Mouse (Mus musculus): ENCODE results near the gene Ubtd1. TPM values are rescaled to one million over a fixed set of nuclear protein-coding genes. Genes with fewer than 3 reads are reported as not detected.

The Ubtd1 gene
- 6.9 and 7.0 TPM in 2 replicates for polyA plus RNA-seq (2014; fragmentation: Nextera tagmentation; extraction: Ambion mirVana)

DNA sequence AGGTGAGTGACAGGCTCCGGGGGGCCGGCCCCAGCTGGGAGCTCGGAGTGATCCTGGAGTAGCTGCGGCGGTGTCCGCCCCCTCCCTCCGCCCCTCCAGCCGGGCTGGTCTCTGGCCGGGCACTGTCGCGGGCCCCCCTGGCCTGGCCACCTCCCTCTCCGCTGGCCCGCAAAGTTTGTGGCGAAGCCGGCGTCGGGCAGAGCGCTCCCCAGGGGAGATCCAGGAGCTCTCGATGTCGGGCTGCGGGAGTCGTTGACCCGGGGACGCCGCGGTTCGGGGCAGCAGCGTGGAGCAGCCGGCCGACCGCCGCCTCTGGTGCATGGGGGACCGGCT lies at the start of gene Ubtd1:
Ubtd1 (plus strand) TSS at position 169 of the 333 bp plus-strand sequence.
- WGBS, result under 1% methylated on average over 33 of the region's 33 CpGs
- DNase-seq (ENCODE audit: low spot score, missing footprints), result peak; percentile 98
- Histone ChIP-seq H3K9ac (ENCODE audit: low read length) (peak within 1 kb of the TSS; percentile 72), H3K9me3 (ENCODE audit: control insufficient read depth, low read length) (no peaks in the 10 kb centered on the region), H3K36me3 (ENCODE audit: control insufficient read depth, insufficient read depth, low read length) (no peaks in the 10 kb centered on the region), H3K4me1 (ENCODE audit: control insufficient read depth, insufficient read depth, low read length) (peaks cover 5% of the 10 kb centered on the region), H3K27me3 (ENCODE audit: control insufficient read depth, insufficient read depth, low read length) (peaks cover 7% of the 10 kb centered on the region), H3K4me2 (peak within 1 kb of the TSS; percentile 100), H3K4me3 (ENCODE audit: low read depth, low read length) (peak within 1 kb of the TSS; percentile 72), H3K27ac (ENCODE audit: low read depth, low read length) (peak within 1 kb of the TSS; percentile 23)
- ATAC-seq (ENCODE audit: low FRiP score), result no peak

DNA sequence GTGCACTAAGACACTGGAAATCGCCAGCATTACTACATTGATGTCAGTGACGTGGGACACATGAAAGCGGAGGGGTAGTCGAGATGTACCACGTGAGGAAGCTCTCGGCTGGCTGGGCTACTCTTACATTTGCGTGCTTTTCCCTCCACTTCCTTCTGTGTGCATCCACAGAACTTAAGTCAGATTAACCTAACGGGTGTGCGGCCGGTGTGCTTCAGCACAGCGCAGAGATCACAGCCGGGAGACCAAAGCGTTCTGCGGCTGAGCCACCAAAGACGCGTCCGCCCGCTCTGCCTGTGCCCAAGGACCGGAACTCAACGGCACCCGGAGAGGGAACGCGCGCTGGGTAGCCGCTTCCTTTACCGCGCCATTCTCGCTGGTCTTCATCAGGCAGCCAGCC lies 48.9 kb upstream of the Ubtd1 start:
- Histone ChIP-seq H3K27ac (ENCODE audit: low read depth, low read length) (peak overlapping the region; percentile 14; the same call in 1 of the 2 replicates), H3K4me1 (ENCODE audit: control insufficient read depth, insufficient read depth, low read length) (peaks cover 13% of the 10 kb centered on the region), H3K27me3 (ENCODE audit: control insufficient read depth, insufficient read depth, low read length) (no peaks in the 10 kb centered on the region), H3K36me3 (ENCODE audit: control insufficient read depth, insufficient read depth, low read length) (peaks cover 2% of the 10 kb centered on the region), H3K9me3 (ENCODE audit: control insufficient read depth, low read length) (no peaks in the 10 kb centered on the region), H3K4me3 (ENCODE audit: low read depth, low read length) (peak overlapping the region; percentile 89), H3K4me2 (peak overlapping the region; percentile 74), H3K9ac (ENCODE audit: low read length) (peak overlapping the region; percentile 75)
- ATAC-seq (ENCODE audit: low FRiP score) (peak; percentile 38; the same call in 1 of the 2 replicates), DNase-seq (ENCODE audit: low spot score, missing footprints) (peak; percentile 85)
- under 1% methylated on average over 28 of the region's 28 CpGs for WGBS

GRCm38 (mm10) chr19:41933179-41934086 lies 48.1 kb upstream of the Ubtd1 start, which contains the start of the genes Exosc1 and Zdhhc16:
TSS of gene Exosc1 (minus strand) at chr19:41933423.
TSS of gene Zdhhc16 (plus strand) at chr19:41933480.
- peak; percentile 99 for DNase-seq (ENCODE audit: low spot score, missing footprints)
- Histone ChIP-seq H3K4me1 (ENCODE audit: control insufficient read depth, insufficient read depth, low read length) (peaks cover 13% of the 10 kb centered on the region), H3K9ac (ENCODE audit: low read length) (peak within 1 kb of the TSS; percentile 80), H3K4me2 (peak within 1 kb of the TSS; percentile 82), H3K9me3 (ENCODE audit: control insufficient read depth, low read length) (no peaks in the 10 kb centered on the region), H3K27me3 (ENCODE audit: control insufficient read depth, insufficient read depth, low read length) (no peaks in the 10 kb centered on the region), H3K36me3 (ENCODE audit: control insufficient read depth, insufficient read depth, low read length) (peaks cover 5% of the 10 kb centered on the region), H3K4me3 (ENCODE audit: low read depth, low read length) (peak within 1 kb of the TSS; percentile 89), H3K27ac (ENCODE audit: low read depth, low read length) (peak within 1 kb of the TSS; percentile 20; the same call in 1 of the 2 replicates)
- WGBS, result under 1% methylated on average over 47 of the region's 47 CpGs
- peak; percentile 100 for ATAC-seq (ENCODE audit: low FRiP score)

DNA sequence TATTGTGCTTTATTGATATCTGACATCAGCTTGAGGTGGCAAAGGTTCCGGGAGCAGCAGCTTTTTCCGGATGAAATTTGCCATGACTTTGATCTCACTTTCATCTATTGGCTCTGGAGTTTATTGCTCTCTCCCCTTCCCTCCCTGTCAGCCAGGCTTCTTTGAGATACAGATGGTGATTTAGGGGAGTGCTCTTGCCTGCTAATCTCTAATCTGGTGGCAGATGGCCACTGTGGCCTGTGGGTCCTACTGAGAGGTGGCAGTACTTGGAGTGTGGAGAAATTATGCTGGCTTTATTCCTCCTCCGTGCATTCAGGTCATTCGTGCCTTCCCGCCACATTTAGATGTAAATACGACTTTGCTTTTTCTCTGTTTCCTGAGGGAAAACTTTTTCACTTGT lies 47.4 kb upstream of the Ubtd1 start:
- Histone ChIP-seq H3K9ac (ENCODE audit: low read length) (peak overlapping the region; percentile 80), H3K9me3 (ENCODE audit: control insufficient read depth, low read length) (no peaks in the 10 kb centered on the region), H3K27ac (ENCODE audit: low read depth, low read length) (no peak overlapping the region), H3K4me2 (peak overlapping the region; percentile 82), H3K4me3 (ENCODE audit: low read depth, low read length) (peak overlapping the region; percentile 89), H3K36me3 (ENCODE audit: control insufficient read depth, insufficient read depth, low read length) (peaks cover 9% of the 10 kb centered on the region), H3K4me1 (ENCODE audit: control insufficient read depth, insufficient read depth, low read length) (peaks cover 13% of the 10 kb centered on the region), H3K27me3 (ENCODE audit: control insufficient read depth, insufficient read depth, low read length) (no peaks in the 10 kb centered on the region)
- WGBS, result 30% methylated on average over 6 of the region's 6 CpGs
- DNase-seq (ENCODE audit: low spot score, missing footprints) (no peak), ATAC-seq (ENCODE audit: low FRiP score) (no peak)

GRCm38 (mm10) chr19:41935921-41936320 lies 45.6 kb upstream of the Ubtd1 start:
- peaks cover 9% of the 10 kb centered on the region for H3K36me3 ChIP-seq (ENCODE audit: control insufficient read depth, insufficient read depth, low read length)
- DNase-seq (ENCODE audit: low spot score, missing footprints), result no peak

DNA sequence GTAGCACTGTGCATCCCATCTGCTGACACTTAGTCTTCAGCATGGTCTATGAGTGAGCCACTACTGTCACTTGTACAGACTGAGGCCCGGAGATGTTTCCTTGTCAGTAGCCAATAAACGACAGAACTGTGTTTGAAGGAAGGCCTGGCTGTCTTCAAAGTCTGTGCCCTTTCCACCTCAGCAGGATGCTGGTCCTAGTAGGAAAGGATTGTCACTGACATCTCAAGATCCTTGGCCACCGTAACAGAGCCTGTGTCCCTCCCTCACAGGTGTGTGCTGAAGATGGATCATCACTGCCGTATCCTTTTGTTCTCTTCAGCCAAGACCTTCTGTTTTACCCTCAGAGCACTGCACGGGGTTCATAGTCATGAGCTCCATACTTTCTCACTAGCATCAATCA lies 43.0 kb upstream of the Ubtd1 start:
- H3K36me3 ChIP-seq (ENCODE audit: control insufficient read depth, insufficient read depth, low read length), result peaks cover 22% of the 10 kb centered on the region
- no peak overlapping the region for H3K4me2 ChIP-seq
- no peak overlapping the region for H3K27ac ChIP-seq (ENCODE audit: low read depth, low read length)
- H3K27me3 ChIP-seq (ENCODE audit: control insufficient read depth, insufficient read depth, low read length), result no peaks in the 10 kb centered on the region
- no peak overlapping the region for H3K9ac ChIP-seq (ENCODE audit: low read length)
- ATAC-seq (ENCODE audit: low FRiP score), result no peak
- H3K4me1 ChIP-seq (ENCODE audit: control insufficient read depth, insufficient read depth, low read length), result peaks cover 6% of the 10 kb centered on the region
- no peaks in the 10 kb centered on the region for H3K9me3 ChIP-seq (ENCODE audit: control insufficient read depth, low read length)
- peak; percentile 81 for DNase-seq (ENCODE audit: low spot score, missing footprints)
- H3K4me3 ChIP-seq (ENCODE audit: low read depth, low read length), result no peak overlapping the region
- 91% methylated on average over 5 of the region's 5 CpGs for WGBS

More at GRCm38 (mm10) chr19:41935921-41936320, 45.6 kb upstream of the Ubtd1 start:
- Histone ChIP-seq H3K27me3 (ENCODE audit: control insufficient read depth, insufficient read depth, low read length) (no peaks in the 10 kb centered on the region), H3K4me1 (ENCODE audit: control insufficient read depth, insufficient read depth, low read length) (peaks cover 13% of the 10 kb centered on the region), H3K4me2 (no peak overlapping the region), H3K9ac (ENCODE audit: low read length) (no peak overlapping the region), H3K9me3 (ENCODE audit: control insufficient read depth, low read length) (no peaks in the 10 kb centered on the region), H3K27ac (ENCODE audit: low read depth, low read length) (no peak overlapping the region), H3K4me3 (ENCODE audit: low read depth, low read length) (no peak overlapping the region)
- no peak for ATAC-seq (ENCODE audit: low FRiP score)
- 88% methylated on average over 1 of the region's 1 CpGs for WGBS

GRCm38 (mm10) chr19:41943841-41944240 lies 37.7 kb upstream of the Ubtd1 start:
- Histone ChIP-seq H3K9me3 (ENCODE audit: control insufficient read depth, low read length) (no peaks in the 10 kb centered on the region; the same call in 1 of the 2 replicates), H3K36me3 (ENCODE audit: control insufficient read depth, insufficient read depth, low read length) (peaks cover 51% of the 10 kb centered on the region), H3K27ac (ENCODE audit: low read depth, low read length) (no peak overlapping the region), H3K4me3 (ENCODE audit: low read depth, low read length) (no peak overlapping the region), H3K27me3 (ENCODE audit: control insufficient read depth, insufficient read depth, low read length) (no peaks in the 10 kb centered on the region), H3K9ac (ENCODE audit: low read length) (no peak overlapping the region), H3K4me1 (ENCODE audit: control insufficient read depth, insufficient read depth, low read length) (no peaks in the 10 kb centered on the region), H3K4me2 (no peak overlapping the region)
- ATAC-seq (ENCODE audit: low FRiP score), result no peak
- WGBS, result 91% methylated on average over 7 of the region's 7 CpGs
- no peak for DNase-seq (ENCODE audit: low spot score, missing footprints)

- Histone ChIP-seq H3K4me2 (no peak overlapping the region), H3K27me3 (ENCODE audit: control insufficient read depth, insufficient read depth, low read length) (no peaks in the 10 kb centered on the region), H3K27ac (ENCODE audit: low read depth, low read length) (no peak overlapping the region), H3K4me1 (ENCODE audit: control insufficient read depth, insufficient read depth, low read length) (no peaks in the 10 kb centered on the region), H3K9me3 (ENCODE audit: control insufficient read depth, low read length) (no peaks in the 10 kb centered on the region), H3K36me3 (ENCODE audit: control insufficient read depth, insufficient read depth, low read length) (peaks cover 27% of the 10 kb centered on the region), H3K4me3 (ENCODE audit: low read depth, low read length) (no peak overlapping the region), H3K9ac (ENCODE audit: low read length) (no peak overlapping the region)
- WGBS, result 93% methylated on average over 4 of the region's 4 CpGs
- DNase-seq (ENCODE audit: low spot score, missing footprints) (no peak), ATAC-seq (ENCODE audit: low FRiP score) (no peak)
Observed at GRCm38 (mm10) chr19:41952287-41952686, 29.3 kb upstream of the Ubtd1 start.

DNA sequence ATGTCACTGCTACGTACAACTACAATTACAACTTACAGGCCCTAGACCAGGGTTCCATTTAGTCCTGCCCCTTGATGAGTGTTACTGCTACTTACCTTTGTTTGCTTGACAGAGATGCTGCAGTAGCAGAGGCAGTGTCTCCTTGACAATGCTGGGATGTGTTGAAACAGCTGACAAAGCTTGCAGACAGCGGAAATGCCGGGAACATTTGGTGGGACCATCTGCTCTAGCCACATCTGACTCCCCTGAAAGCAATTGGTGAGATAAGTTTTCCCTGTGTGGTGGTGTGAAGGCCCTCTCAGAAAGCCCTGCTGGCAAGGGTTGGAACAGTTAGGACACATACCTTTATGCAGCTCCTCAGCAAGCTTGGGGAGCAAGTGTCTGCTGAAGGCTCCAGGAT lies 28.0 kb upstream of the Ubtd1 start:
- DNase-seq (ENCODE audit: low spot score, missing footprints) (no peak), ATAC-seq (ENCODE audit: low FRiP score) (no peak)
- Histone ChIP-seq H3K27ac (ENCODE audit: low read depth, low read length) (no peak overlapping the region), H3K27me3 (ENCODE audit: control insufficient read depth, insufficient read depth, low read length) (no peaks in the 10 kb centered on the region), H3K9me3 (ENCODE audit: control insufficient read depth, low read length) (no peaks in the 10 kb centered on the region), H3K9ac (ENCODE audit: low read length) (no peak overlapping the region), H3K4me2 (no peak overlapping the region), H3K4me3 (ENCODE audit: low read depth, low read length) (no peak overlapping the region), H3K36me3 (ENCODE audit: control insufficient read depth, insufficient read depth, low read length) (peaks cover 26% of the 10 kb centered on the region), H3K4me1 (ENCODE audit: control insufficient read depth, insufficient read depth, low read length) (no peaks in the 10 kb centered on the region)
- WGBS, result 92% methylated on average over 3 of the region's 3 CpGs
